Mouse (Mus musculus) limb, embryonic 13.5 days (tissue): ENCODE measurements around the gene Ankrd11. TPM values are rescaled to one million over a fixed set of nuclear protein-coding genes. Genes with fewer than 3 reads are reported as not detected.

Source experiments
- ATAC-seq: fragments of 200-750 bp; cut with Nextera tagmentation; 2 replicates; pipeline ENCODE4 v1.8.0; 2017; ENCODE audit warnings: low read depth, moderate number of reproducible peaks, moderate TSS enrichment; ENCODE audit not compliant: low FRiP score
- H3K27ac ChIP-seq: fragments of 300-500 bp; sonication (generic); 2 replicates; pipeline ENCODE4 v1.5.1; 2015; ENCODE audit warnings: inconsistent platforms, mild to moderate bottlenecking, moderate library complexity
- H3K27me3 ChIP-seq: fragments of 300-500 bp; sonication (generic); 2 replicates; pipeline ENCODE4 v1.6.1; 2015; ENCODE audit warnings: mild to moderate bottlenecking, inconsistent platforms
- H3K36me3 ChIP-seq: fragments of 300-500 bp; sonication (generic); 2 replicates; pipeline ENCODE4 v1.6.1; 2015; ENCODE audit warnings: inconsistent platforms, mild to moderate bottlenecking, moderate library complexity
- H3K4me1 ChIP-seq: fragments of 300-500 bp; sonication (generic); 2 replicates; pipeline ENCODE4 v1.6.1; 2015; ENCODE audit warnings: inconsistent platforms
- H3K4me2 ChIP-seq: fragments of 300-500 bp; sonication (generic); replicated peaks from 2 replicates; pipeline ENCODE4 v1.6.1; 2015; ENCODE audit warnings: inconsistent platforms, mild to moderate bottlenecking, moderate library complexity
- H3K4me3 ChIP-seq: fragments of 300-500 bp; sonication (generic); 2 replicates; pipeline ENCODE4 v1.5.1; 2015; ENCODE audit warnings: moderate library complexity, mild to moderate bottlenecking, inconsistent platforms
- H3K9ac ChIP-seq: fragments of 300-500 bp; sonication (generic); 2 replicates; pipeline ENCODE4 v1.6.1; 2015; ENCODE audit warnings: mild to moderate bottlenecking, inconsistent platforms
- H3K9me3 ChIP-seq: fragments of 300-500 bp; sonication (generic); 2 replicates; pipeline ENCODE4 v1.6.1; 2016; ENCODE audit warnings: inconsistent platforms
- WGBS: fragments of 180-500 bp; shearing (Covaris S2); methylation state at CpG from one replicate; pipeline ENCODE4 v1.1.7; 2015; 5-methylcytosine and 5-hydroxymethylcytosine counted together
- polyA plus RNA-seq: library from polyadenylated mRNA; unstranded; fragments of >200 nt; fragmentation: Nextera tagmentation; extraction: Ambion mirVana; gene quantifications from 2 replicates; pipeline ENCODE4 v1.2.1, GENCODE M21; 2015

Gene Ankrd11
- polyA plus RNA-seq, 1 experiment from 2014 or later: 40.9 TPM

DNA sequence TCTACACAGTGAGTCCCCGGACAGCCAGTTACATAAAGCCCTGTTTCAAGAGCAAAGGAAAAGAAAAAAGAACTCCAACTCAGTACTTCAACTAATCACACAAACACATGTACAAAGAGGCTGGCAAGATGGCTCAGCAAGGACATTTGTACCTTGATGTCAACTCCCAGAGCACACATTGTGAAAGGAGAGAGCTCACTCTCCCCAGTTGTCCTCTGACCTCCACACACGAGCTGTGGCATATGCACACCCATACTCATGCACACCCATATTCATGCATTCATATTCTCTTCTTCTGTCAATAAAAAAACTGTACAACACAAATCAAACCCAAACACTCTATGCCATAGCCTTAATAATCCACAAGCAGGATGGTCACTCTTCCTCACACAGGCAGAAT, 21.2 kb downstream of the Ankrd11 start:
- no peak overlapping the region for H3K4me3 ChIP-seq
- H3K36me3 ChIP-seq: peaks cover 12% of the 10 kb centered on the region
- no peak overlapping the region for H3K27ac ChIP-seq
- peaks cover 40% of the 10 kb centered on the region for H3K4me1 ChIP-seq
- H3K9ac ChIP-seq: no peak overlapping the region
- 84% methylated on average over 2 of the region's 2 CpGs for WGBS
- no peaks in the 10 kb centered on the region for H3K27me3 ChIP-seq
- H3K9me3 ChIP-seq: no peaks in the 10 kb centered on the region
- no peak overlapping the region for H3K4me2 ChIP-seq
- ATAC-seq: no peak

DNA sequence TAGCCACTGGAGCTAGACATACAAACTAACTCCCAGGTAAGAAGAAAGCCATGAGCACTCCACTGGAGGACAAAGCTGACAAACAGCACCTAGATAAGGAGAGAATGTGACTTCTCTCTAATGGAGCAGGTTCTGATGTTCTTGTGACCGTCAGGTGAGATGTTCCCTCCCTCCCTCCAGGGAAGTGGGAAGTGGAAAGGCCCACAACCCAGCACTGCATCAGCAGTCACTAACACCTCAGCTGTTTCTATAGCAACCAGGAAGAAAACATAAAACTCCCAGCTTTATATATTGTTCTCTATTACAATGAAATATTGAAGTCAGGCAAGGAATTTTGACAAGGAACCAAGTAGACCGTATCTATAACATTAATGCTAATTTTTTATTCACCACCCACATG, 22.0 kb downstream of the Ankrd11 start:
- peaks cover 12% of the 10 kb centered on the region for H3K36me3 ChIP-seq
- H3K4me2 ChIP-seq: no peak overlapping the region
- 65% methylated on average over 2 of the region's 2 CpGs for WGBS
- H3K4me3 ChIP-seq: no peak overlapping the region
- H3K27ac ChIP-seq: no peak overlapping the region
- no peak overlapping the region for H3K9ac ChIP-seq
- no peaks in the 10 kb centered on the region for H3K27me3 ChIP-seq
- peaks cover 46% of the 10 kb centered on the region for H3K4me1 ChIP-seq
- H3K9me3 ChIP-seq: no peaks in the 10 kb centered on the region
- ATAC-seq: no peak

DNA sequence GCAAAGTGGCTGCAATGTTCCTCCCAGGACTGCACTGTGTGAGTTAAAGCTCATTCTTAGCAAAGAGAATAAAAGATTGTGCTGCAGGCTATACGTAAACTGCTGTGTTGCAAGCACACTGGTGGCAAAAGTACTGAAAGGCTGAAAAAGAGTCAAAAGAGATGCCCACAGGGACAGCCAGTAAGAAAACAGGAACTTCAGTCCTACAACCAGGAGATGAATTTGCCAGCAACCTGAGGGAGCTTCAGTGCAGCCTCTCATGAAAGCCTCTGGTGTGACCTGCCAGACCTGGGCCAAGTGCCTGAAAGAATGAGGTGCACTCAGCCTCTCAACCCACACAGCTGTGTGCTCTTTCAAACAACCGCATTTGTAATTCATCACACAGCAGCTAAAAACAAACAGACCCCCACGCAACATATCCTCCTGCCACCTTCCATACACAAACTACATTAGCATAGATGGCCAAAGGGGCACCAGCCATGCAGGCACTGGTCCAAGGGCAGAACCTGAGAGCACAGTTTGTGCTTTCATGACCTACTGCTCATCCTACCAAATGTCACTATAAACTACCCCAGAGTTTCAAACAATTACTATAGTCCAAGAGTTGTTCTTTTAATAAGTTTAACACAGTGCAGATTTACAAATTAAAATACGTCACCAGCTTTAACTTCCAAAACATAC, 23.5 kb downstream of the Ankrd11 start:
- H3K9ac ChIP-seq: no peak overlapping the region
- WGBS: 69% methylated on average over 4 of the region's 4 CpGs
- H3K27ac ChIP-seq: peak overlapping the region; percentile 33; the same call in 1 of the 2 replicates
- no peak overlapping the region for H3K4me2 ChIP-seq
- H3K36me3 ChIP-seq: peaks cover 9% of the 10 kb centered on the region
- H3K27me3 ChIP-seq: no peaks in the 10 kb centered on the region
- ATAC-seq: no peak
- H3K4me3 ChIP-seq: no peak overlapping the region
- peaks cover 54% of the 10 kb centered on the region for H3K4me1 ChIP-seq
- no peaks in the 10 kb centered on the region for H3K9me3 ChIP-seq

DNA sequence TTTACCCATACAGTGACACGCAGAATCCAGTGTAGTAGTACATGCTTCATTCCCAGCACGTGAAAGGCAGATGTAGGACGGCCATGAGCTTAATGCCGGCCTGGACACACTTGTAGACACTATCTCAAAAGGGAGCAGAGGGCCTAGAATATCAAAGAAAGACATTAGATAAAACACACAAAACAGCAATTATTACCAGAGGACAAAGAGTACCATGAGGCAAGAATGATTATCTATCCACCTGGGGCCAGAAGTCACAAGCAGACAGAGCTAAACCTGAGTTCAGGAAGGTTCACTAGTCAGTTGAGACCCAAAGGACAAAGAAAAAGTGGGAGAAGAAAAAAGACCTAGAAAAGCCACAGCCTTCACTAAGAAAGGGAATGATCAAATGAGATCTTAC, 24.9 kb downstream of the Ankrd11 start:
- WGBS: 94% methylated on average over 4 of the region's 4 CpGs
- H3K9ac ChIP-seq: no peak overlapping the region
- no peak for ATAC-seq
- peaks cover 9% of the 10 kb centered on the region for H3K36me3 ChIP-seq
- no peak overlapping the region for H3K4me3 ChIP-seq
- peaks cover 47% of the 10 kb centered on the region for H3K4me1 ChIP-seq
- no peak overlapping the region for H3K4me2 ChIP-seq
- no peaks in the 10 kb centered on the region for H3K27me3 ChIP-seq
- no peak overlapping the region for H3K27ac ChIP-seq
- no peaks in the 10 kb centered on the region for H3K9me3 ChIP-seq

DNA sequence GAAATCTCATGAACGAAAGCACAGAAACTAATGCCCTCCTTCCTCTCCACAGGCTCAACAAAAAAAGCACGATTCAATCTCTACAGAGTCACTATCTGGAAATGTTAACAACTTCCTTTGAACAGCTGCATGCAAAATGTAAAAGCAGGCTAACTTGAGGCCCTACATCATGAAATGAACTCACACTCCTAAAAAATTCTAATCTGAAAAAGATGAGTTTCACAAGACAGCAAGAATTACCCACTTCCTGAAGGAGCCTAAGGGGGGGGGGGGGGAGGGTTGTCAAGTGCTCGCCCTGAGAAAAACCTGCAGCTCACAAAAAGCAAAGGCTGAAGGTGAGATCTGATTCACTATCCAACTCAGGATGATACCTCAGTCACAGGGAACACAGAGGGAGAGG, 27.0 kb downstream of the Ankrd11 start:
- 66% methylated on average over 3 of the region's 3 CpGs for WGBS
- Histone ChIP-seq H3K9ac (no peak overlapping the region), H3K36me3 (peaks cover 9% of the 10 kb centered on the region), H3K4me1 (peaks cover 36% of the 10 kb centered on the region), H3K4me2 (no peak overlapping the region), H3K9me3 (no peaks in the 10 kb centered on the region), H3K27me3 (no peaks in the 10 kb centered on the region), H3K4me3 (no peak overlapping the region), H3K27ac (no peak overlapping the region)
- no peak for ATAC-seq

DNA sequence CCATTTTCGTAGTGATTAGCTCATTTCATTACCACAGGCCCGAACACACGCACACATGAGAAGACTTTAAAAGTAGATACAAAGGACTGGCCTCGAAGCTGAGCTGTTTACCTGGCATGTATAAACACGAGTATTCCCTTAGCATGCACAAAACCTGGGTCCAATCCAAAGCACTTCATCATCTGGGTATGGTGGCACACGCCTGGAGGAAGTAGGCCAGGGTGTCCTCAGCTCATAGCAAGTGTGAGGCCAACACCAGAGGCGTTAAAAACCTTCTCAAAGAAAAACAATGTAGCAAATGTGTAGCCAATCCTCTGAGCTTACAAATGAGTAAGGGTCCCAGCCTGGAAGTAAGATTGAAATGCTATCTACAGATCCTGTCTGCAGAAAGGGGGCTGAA, 27.6 kb downstream of the Ankrd11 start:
- no peak for ATAC-seq
- Histone ChIP-seq H3K27ac (no peak overlapping the region), H3K9ac (no peak overlapping the region), H3K36me3 (peaks cover 9% of the 10 kb centered on the region), H3K4me1 (peaks cover 36% of the 10 kb centered on the region), H3K27me3 (no peaks in the 10 kb centered on the region), H3K9me3 (no peaks in the 10 kb centered on the region), H3K4me3 (no peak overlapping the region), H3K4me2 (no peak overlapping the region)
- 73% methylated on average over 7 of the region's 7 CpGs for WGBS

DNA sequence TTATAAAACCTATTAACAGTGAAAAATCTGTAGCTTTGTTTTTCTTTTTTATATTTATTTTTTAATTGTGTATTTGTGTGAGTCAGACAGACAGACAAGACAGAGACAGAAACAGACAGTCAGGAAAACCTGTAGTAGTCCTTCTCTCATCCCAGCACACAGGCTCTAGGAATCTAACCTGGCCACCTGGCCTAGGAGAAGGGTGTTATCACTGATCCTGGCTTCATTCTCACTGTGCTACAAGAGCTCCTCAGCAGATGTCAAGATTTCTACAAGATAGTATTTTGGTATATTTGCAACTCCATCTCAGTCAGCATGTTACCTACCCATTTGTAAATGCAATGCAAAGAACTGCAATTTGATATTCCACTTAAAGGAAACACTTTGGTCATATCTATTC, 30.8 kb downstream of the Ankrd11 start:
- no peak for ATAC-seq
- no peak overlapping the region for H3K4me2 ChIP-seq
- peaks cover 32% of the 10 kb centered on the region for H3K4me1 ChIP-seq
- H3K27me3 ChIP-seq: no peaks in the 10 kb centered on the region
- no peak overlapping the region for H3K4me3 ChIP-seq
- H3K9me3 ChIP-seq: no peaks in the 10 kb centered on the region
- no peak overlapping the region for H3K27ac ChIP-seq
- peaks cover 3% of the 10 kb centered on the region; the same call in 1 of the 2 replicates for H3K36me3 ChIP-seq
- H3K9ac ChIP-seq: no peak overlapping the region

DNA sequence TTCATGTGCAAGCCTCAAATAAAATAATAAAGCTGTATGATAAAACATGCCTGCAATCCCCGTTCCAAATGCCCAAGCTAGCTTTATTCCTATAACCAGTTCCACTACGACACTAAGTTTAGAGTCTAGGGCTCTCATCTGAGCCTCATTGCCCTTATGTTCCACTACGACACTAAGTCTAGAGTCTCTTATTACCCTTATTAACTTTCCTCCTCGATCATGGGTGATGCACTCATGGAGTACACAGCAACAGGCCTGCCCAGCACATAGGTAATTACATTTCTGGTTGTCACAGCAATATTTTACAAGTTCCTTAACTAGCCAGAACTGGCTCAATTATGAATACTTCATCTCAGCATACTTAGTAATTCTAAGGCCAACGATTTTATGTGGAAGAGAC, 36.3 kb downstream of the Ankrd11 start:
- 67% methylated on average over 5 of the region's 5 CpGs for WGBS
- H3K27ac ChIP-seq: no peak overlapping the region
- no peak for ATAC-seq

DNA sequence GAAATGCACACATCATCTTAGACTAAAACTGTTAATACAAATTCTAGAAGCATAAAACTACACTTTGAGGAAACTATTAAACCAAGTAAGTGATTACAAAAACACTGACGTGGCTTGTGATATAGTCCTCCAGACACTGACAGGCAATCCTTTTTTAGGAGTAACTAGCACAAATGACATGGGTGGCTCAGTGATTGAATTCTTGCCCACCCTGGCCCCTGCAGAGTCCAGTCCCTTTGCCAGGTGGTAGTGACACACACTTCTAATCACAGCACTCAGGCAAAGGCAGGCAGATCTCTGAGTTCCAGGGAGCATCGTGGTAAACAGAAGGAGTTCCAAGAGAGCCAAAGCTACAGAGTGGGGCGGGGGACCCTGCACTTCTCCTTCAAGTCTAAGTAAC, 36.7 kb downstream of the Ankrd11 start:
- ATAC-seq: no peak
- peaks cover 41% of the 10 kb centered on the region for H3K4me1 ChIP-seq
- no peaks in the 10 kb centered on the region for H3K9me3 ChIP-seq

More for the DNA sequence above, 36.3 kb downstream of the Ankrd11 start:
- Histone ChIP-seq H3K9me3 (no peaks in the 10 kb centered on the region), H3K4me3 (no peak overlapping the region), H3K27me3 (no peaks in the 10 kb centered on the region), H3K9ac (no peak overlapping the region), H3K4me1 (peaks cover 41% of the 10 kb centered on the region), H3K4me2 (no peak overlapping the region), H3K36me3 (no peaks in the 10 kb centered on the region)

DNA sequence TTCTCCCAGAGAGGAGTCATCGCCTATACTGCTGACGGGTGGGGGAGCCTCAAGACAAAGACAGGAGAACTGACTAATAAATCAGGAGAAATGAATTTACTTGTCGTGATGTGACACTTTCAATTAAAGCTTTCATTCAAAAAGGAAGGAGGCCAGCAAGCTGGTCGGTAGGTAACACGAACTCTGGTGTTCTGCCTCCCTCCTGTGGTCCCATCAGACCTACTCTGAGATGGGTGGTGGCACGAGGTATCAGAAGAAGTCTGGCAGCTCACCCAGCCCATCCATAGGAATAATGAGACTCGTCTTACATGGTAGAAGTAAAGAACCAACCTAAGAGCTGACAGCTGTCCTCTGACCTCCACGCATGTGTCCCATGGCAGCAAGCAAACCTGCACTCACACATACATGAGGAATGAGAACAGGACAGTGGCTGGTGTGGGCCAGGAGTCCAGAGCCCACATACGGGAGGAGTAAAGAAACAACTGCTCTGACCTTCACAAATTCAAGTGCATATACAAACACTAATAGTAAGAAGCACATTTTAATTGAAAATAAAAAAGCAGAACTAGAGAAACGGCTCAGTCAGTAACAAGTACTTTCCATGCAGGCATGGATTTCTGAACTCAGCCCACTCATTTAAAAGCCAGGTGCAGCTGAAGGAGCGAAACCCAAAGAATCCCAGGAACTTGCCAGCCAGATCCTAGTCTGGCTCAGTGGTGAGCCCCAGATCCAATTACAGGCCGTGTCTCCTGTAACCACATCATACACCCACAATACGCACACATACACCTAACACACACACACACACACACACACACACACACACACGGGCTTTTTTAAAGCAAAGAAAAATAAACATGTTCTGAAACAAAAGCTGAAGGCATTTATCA, 37.8 kb downstream of the Ankrd11 start:
- Histone ChIP-seq H3K4me2 (peak overlapping the region; percentile 15; the same call in 1 of the 2 replicates), H3K4me1 (peaks cover 41% of the 10 kb centered on the region), H3K9me3 (no peaks in the 10 kb centered on the region), H3K27ac (peak overlapping the region; percentile 65; the same call in 1 of the 2 replicates), H3K9ac (no peak overlapping the region), H3K36me3 (no peaks in the 10 kb centered on the region), H3K4me3 (no peak overlapping the region), H3K27me3 (no peaks in the 10 kb centered on the region)
- WGBS: 51% methylated on average over 14 of the region's 14 CpGs
- peak; percentile 66; the same call in 1 of the 2 replicates for ATAC-seq

More for the DNA sequence above, 36.7 kb downstream of the Ankrd11 start:
- no peak overlapping the region for H3K4me2 ChIP-seq
- H3K27ac ChIP-seq: no peak overlapping the region; the same call in 1 of the 2 replicates
- 53% methylated on average over 3 of the region's 3 CpGs for WGBS
- H3K4me3 ChIP-seq: no peak overlapping the region
- no peak overlapping the region for H3K9ac ChIP-seq
- no peaks in the 10 kb centered on the region for H3K27me3 ChIP-seq
- H3K36me3 ChIP-seq: no peaks in the 10 kb centered on the region

DNA sequence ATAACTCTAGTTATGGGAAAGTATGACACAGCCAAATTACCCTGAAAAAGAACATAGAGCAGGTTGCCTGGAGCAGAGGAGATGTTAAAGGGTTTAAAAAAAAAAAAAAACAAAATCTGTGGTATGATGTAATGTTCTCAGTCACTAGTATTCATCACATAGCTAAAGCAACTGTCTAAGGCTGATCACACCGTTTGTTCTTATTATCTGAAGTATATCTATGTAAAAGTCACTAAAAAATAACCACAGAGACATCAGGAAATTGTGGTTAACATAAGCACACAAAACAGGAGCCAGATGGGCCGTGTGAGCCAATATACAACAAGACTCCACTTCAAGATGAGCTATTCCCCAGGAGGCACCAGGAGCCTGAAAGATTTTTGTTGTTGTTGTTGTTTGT, 41.8 kb downstream of the Ankrd11 start:
- Histone ChIP-seq H3K4me3 (no peak overlapping the region), H3K9ac (no peak overlapping the region), H3K9me3 (no peaks in the 10 kb centered on the region), H3K4me2 (no peak overlapping the region), H3K36me3 (no peaks in the 10 kb centered on the region; the same call in 1 of the 2 replicates), H3K4me1 (peaks cover 22% of the 10 kb centered on the region), H3K27ac (no peak overlapping the region), H3K27me3 (no peaks in the 10 kb centered on the region)
- 80% methylated on average over 2 of the region's 2 CpGs for WGBS
- ATAC-seq: no peak

DNA sequence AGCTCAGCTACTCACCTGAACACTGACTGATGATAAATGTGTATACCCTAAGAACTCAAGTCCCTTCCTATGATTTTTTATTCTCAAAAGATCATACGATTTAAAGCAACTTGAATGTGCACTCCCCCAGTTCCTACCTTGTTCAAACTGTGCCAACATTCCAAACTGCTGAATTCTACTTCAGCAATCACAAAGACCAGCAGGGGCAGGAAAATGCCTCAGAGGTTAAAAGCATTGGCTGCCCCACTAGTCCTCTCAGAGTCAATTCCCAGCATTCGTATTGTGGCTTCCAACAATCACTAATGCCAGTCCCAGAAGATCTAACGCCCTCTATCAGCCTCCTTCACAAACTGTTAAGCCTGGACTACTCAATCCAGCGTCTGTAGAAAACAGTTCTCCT, 44.1 kb downstream of the Ankrd11 start:
- H3K4me2 ChIP-seq: no peak overlapping the region
- H3K9ac ChIP-seq: no peak overlapping the region
- WGBS: 76% methylated on average over 4 of the region's 4 CpGs
- H3K9me3 ChIP-seq: no peaks in the 10 kb centered on the region
- no peak for ATAC-seq
- H3K36me3 ChIP-seq: no peaks in the 10 kb centered on the region; the same call in 1 of the 2 replicates
- H3K4me1 ChIP-seq: 0 out of 2 replicates have a peak, but pooled peaks cover 7% of the 10 kb centered on the region
- H3K4me3 ChIP-seq: no peak overlapping the region
- H3K27ac ChIP-seq: no peak overlapping the region
- H3K27me3 ChIP-seq: no peaks in the 10 kb centered on the region
